Mouse (Mus musculus): ENCODE data around the gene Mrps27. TPM values are rescaled to one million over a fixed set of nuclear protein-coding genes. Genes with fewer than 3 reads are reported as not detected.

Mrps27 gene
- polyA plus RNA-seq, 1 experiment from 2014 or later, result 25.9 TPM

DNA sequence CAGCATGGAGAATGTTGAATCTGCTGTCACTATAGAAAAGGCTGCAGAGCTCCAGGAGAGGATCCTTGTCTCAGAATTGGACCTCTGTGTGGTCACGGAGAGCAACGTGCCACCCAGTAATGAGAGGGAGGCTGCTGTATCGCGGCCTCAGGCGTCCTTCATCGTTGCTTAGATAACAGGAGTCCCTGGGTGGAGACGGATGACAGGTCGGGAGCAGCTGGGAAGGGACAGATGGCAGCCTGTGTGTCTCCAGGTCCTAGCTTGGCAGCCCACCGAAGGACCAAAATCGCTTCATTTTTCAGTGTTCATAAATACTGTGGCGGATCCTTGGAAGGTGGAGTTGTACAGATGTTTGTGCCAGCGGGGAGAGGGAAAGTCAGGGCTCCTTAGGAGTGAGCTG lies 24.5 kb downstream of the Mrps27 start:
- H3K27ac ChIP-seq (replicated peaks), result no peak overlapping the region
- no peak overlapping the region for H3K4me3 ChIP-seq (replicated peaks)
- H3K4me2 ChIP-seq, result no peak overlapping the region
- no peak for ATAC-seq (ENCODE audit: insufficient read depth)
- no peaks in the 10 kb centered on the region for H3K4me1 ChIP-seq (replicated peaks)
- peaks cover 14% of the 10 kb centered on the region for H3K36me3 ChIP-seq (replicated peaks)
- no peaks in the 10 kb centered on the region for H3K27me3 ChIP-seq
- no peaks in the 10 kb centered on the region for H3K9me3 ChIP-seq (replicated peaks)
- WGBS (ENCODE audit: insufficient replicate concordance), result 73% methylated on average over 12 of the region's 12 CpGs
- no peak overlapping the region for H3K9ac ChIP-seq

DNA sequence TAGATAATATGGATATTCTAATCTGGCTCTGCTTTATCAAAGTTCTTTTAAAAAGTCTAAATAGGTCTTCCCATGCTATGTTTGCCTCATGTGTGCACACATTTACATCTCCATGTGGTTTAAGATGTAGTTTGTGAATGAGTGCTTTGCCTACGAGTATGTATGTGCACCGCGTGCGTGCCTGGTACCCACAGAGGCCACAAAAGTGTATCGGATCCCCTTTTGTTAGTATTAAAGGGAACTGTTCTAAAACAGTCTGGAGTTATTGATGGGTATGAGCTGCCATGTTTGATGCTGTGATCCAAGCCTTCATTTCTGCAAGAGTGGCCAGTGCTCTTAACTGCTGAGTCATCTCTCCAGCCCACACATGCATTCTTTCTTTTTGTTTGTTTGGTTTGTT lies 26.7 kb downstream of the Mrps27 start:
- Histone ChIP-seq H3K36me3 (replicated peaks) (peaks cover 8% of the 10 kb centered on the region; the same call in 1 of the 2 replicates), H3K27me3 (no peaks in the 10 kb centered on the region), H3K4me1 (replicated peaks) (no peaks in the 10 kb centered on the region), H3K4me3 (replicated peaks) (no peak overlapping the region), H3K9me3 (replicated peaks) (no peaks in the 10 kb centered on the region), H3K27ac (replicated peaks) (no peak overlapping the region), H3K9ac (no peak overlapping the region), H3K4me2 (no peak overlapping the region)
- no peak for ATAC-seq (ENCODE audit: insufficient read depth)
- 76% methylated on average over 5 of the region's 5 CpGs for WGBS (ENCODE audit: insufficient replicate concordance)

DNA sequence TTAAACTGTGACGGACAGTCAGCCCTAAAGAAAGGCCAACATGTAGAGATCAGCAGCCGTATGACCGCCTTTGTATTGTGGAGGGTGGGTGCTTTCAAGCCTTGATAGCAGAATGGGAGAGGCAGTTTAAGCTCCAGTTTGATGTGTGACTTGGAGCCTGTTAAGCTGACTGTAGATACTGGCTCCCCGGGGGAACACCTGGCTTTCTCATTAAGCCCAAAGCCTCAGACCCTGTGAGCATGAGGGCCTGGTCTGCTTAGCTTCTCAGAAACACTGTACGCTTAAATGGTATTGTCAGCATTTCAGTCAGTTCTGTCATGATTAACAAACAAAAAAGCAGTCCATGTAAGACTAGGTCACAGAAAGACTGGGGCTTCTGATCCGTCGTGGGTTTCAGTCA lies 29.1 kb downstream of the Mrps27 start:
- no peak for ATAC-seq (ENCODE audit: insufficient read depth)
- Histone ChIP-seq H3K9ac (no peak overlapping the region), H3K9me3 (replicated peaks) (no peaks in the 10 kb centered on the region), H3K36me3 (replicated peaks) (no peaks in the 10 kb centered on the region), H3K27ac (replicated peaks) (no peak overlapping the region), H3K4me3 (replicated peaks) (no peak overlapping the region), H3K4me1 (replicated peaks) (no peaks in the 10 kb centered on the region), H3K27me3 (no peaks in the 10 kb centered on the region), H3K4me2 (no peak overlapping the region)
- 76% methylated on average over 7 of the region's 7 CpGs for WGBS (ENCODE audit: insufficient replicate concordance)

DNA sequence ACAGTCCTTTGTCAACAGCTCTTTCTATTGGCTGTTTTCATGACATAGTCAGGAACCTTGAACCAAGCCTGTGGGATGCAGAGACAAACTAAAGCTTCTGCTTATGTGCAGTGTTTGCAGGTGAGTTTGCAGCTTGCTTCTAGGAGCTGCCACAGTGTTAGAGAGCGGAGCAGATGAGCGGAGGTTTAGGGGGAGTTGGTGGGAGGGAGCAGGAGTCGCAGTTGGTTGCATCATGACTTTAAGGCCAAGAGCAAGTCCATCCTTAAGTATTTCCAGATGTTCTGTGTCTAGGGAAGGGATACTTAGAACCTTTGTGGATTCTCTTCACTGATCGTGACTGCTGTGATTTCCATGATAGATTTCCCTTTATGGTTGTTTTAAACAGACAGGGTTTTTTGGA lies 29.6 kb downstream of the Mrps27 start:
- H3K27ac ChIP-seq (replicated peaks), result no peak overlapping the region
- 88% methylated on average over 4 of the region's 4 CpGs for WGBS (ENCODE audit: insufficient replicate concordance)
- no peaks in the 10 kb centered on the region for H3K36me3 ChIP-seq (replicated peaks)
- H3K27me3 ChIP-seq, result no peaks in the 10 kb centered on the region
- no peak overlapping the region for H3K9ac ChIP-seq
- no peak overlapping the region for H3K4me3 ChIP-seq (replicated peaks)
- no peaks in the 10 kb centered on the region for H3K9me3 ChIP-seq (replicated peaks)
- H3K4me1 ChIP-seq (replicated peaks), result no peaks in the 10 kb centered on the region
- no peak for ATAC-seq (ENCODE audit: insufficient read depth)
- no peak overlapping the region for H3K4me2 ChIP-seq

DNA sequence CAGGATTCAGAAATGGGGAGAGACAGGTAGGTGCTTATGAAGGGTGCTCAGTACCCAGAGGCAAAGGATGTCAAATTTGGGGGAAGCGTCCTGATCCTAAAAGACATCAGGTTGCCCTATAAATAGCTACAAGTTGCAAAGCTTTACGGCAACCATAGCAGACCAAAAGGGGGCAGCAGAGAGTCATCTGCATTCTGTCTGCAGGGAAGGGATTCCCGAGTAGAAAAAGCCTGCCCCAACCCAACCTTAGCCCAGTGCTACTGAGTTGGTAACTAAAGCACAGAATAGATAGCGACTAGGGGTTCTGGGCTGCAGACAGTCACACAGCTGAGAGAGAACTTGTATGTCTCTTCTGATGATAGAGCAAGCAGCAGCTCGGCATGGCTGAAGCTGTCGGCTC lies 31.0 kb downstream of the Mrps27 start:
- no peak overlapping the region for H3K4me2 ChIP-seq
- H3K27ac ChIP-seq (replicated peaks), result no peak overlapping the region
- 0 out of 2 replicates have a peak, but pooled peaks cover 5% of the 10 kb centered on the region for H3K36me3 ChIP-seq (replicated peaks)
- H3K4me1 ChIP-seq (replicated peaks), result no peaks in the 10 kb centered on the region
- WGBS (ENCODE audit: insufficient replicate concordance), result 36% methylated on average over 6 of the region's 6 CpGs
- no peaks in the 10 kb centered on the region for H3K27me3 ChIP-seq
- no peak overlapping the region for H3K9ac ChIP-seq
- no peaks in the 10 kb centered on the region for H3K9me3 ChIP-seq (replicated peaks)
- H3K4me3 ChIP-seq (replicated peaks), result no peak overlapping the region
- ATAC-seq (ENCODE audit: insufficient read depth), result no peak

DNA sequence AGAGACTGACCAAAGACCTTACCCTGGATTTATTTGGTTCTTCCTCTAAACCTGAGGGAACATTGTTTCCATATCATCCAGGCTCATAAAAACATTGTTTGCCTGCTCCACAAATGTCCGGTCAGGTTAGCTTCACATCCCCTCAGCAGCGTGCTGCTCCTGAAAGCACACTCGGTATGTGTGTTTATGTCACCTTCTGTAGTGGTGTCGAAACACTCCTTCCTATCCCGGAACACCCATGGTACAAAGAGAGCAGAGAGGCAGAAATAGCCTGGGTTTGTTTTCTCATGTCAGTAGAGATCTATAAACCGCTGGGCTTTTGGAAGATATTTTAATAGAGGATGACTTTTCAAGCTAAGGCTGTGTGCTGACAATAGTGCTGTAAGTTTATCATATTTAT lies 32.5 kb downstream of the Mrps27 start:
- Histone ChIP-seq H3K9me3 (replicated peaks) (no peaks in the 10 kb centered on the region), H3K36me3 (replicated peaks) (0 out of 2 replicates have a peak, but pooled peaks cover 13% of the 10 kb centered on the region), H3K4me2 (no peak overlapping the region), H3K4me1 (replicated peaks) (no peaks in the 10 kb centered on the region), H3K9ac (no peak overlapping the region), H3K4me3 (replicated peaks) (no peak overlapping the region), H3K27me3 (no peaks in the 10 kb centered on the region), H3K27ac (replicated peaks) (no peak overlapping the region)
- 67% methylated on average over 6 of the region's 6 CpGs for WGBS (ENCODE audit: insufficient replicate concordance)
- ATAC-seq (ENCODE audit: insufficient read depth), result no peak

DNA sequence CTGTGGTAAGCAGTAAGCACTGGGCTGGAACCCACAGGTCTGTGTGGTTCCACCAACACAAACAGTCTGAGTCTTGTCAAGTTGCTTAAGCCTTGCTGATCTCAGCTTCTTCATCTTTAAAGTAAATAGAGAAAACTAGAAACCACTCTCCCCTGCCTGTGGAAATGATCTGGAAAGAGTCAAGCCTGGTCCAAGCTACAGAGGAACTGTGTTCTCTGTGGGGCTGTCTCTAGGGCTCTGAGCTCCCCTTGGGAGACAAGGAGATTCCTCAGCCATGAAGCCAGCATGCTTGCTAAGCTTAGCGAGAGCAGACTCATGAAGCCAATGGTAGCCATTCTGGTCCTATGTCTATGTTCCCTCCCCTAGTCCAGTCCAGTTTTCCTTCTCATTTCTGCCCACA lies 33.6 kb downstream of the Mrps27 start:
- no peak overlapping the region for H3K4me2 ChIP-seq
- no peak for ATAC-seq (ENCODE audit: insufficient read depth)

DNA sequence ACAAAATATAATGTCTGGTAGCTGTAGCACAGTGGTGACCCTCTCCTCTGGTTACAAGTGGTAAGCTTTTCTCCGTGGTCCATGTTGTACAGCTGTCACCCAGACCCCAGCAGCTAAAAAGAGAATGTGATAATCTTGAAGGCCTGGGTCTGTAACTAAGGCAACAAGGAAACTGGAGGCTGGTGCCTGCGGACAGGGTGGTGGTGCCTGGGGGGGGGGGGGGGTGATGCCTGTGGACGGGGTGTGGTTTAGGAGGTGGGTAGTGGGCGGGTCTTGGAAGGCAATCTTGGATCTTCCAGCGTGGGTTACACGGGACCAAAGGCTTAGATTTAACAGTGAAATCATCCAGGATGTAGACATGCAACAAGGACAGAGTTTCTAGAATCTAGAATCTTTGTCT lies 37.8 kb downstream of the Mrps27 start:
- Histone ChIP-seq H3K27ac (replicated peaks) (no peak overlapping the region), H3K9me3 (replicated peaks) (no peaks in the 10 kb centered on the region), H3K27me3 (no peaks in the 10 kb centered on the region), H3K36me3 (replicated peaks) (0 out of 2 replicates have a peak, but pooled peaks cover 19% of the 10 kb centered on the region), H3K4me3 (replicated peaks) (no peak overlapping the region), H3K4me2 (no peak overlapping the region), H3K9ac (no peak overlapping the region), H3K4me1 (replicated peaks) (no peaks in the 10 kb centered on the region)
- no peak for ATAC-seq (ENCODE audit: insufficient read depth)
- WGBS (ENCODE audit: insufficient replicate concordance), result 53% methylated on average over 6 of the region's 6 CpGs

More for the DNA sequence above, 33.6 kb downstream of the Mrps27 start:
- 79% methylated on average over 1 of the region's 1 CpGs for WGBS (ENCODE audit: insufficient replicate concordance)
- Histone ChIP-seq H3K27ac (replicated peaks) (no peak overlapping the region), H3K4me1 (replicated peaks) (no peaks in the 10 kb centered on the region), H3K36me3 (replicated peaks) (0 out of 2 replicates have a peak, but pooled peaks cover 13% of the 10 kb centered on the region), H3K9ac (no peak overlapping the region), H3K4me3 (replicated peaks) (no peak overlapping the region), H3K9me3 (replicated peaks) (no peaks in the 10 kb centered on the region), H3K27me3 (no peaks in the 10 kb centered on the region)

DNA sequence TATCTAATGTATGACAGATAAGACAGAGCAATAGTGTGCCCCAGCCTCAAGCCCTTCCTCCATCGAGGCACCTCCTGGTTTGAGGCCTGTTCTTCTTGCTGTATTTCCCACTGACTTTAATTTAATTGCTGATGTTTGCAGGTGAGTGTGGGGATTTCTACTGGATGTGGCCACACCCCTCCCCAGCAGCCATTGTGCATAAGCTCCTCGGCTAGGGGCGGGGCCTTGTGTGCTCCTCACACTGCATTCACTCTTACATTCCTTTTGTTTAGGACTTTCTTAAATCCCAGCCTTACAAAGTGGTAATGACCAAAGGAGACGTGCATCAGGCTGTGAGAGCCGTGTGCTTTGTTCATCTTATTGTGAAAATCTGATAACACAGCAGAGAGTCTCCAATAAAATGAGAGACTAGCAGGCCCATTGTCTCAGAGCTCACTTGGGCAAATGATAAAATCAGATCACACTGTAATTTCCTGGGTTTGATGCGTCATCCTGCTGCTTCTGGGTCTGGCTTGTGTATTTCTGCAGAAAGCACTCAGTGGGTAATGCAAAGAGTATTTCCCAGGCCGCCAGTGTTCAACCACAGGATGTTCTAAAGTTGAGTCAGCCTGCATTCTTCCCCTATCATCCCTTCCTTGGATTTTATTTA lies 40.1 kb downstream of the Mrps27 start:
- Histone ChIP-seq H3K4me2 (no peak overlapping the region), H3K9ac (no peak overlapping the region), H3K4me3 (replicated peaks) (no peak overlapping the region), H3K27ac (replicated peaks) (no peak overlapping the region), H3K36me3 (replicated peaks) (0 out of 2 replicates have a peak, but pooled peaks cover 16% of the 10 kb centered on the region), H3K9me3 (replicated peaks) (no peaks in the 10 kb centered on the region), H3K27me3 (no peaks in the 10 kb centered on the region), H3K4me1 (replicated peaks) (no peaks in the 10 kb centered on the region)
- no peak for ATAC-seq (ENCODE audit: insufficient read depth)
- WGBS (ENCODE audit: insufficient replicate concordance), result 69% methylated on average over 7 of the region's 7 CpGs

DNA sequence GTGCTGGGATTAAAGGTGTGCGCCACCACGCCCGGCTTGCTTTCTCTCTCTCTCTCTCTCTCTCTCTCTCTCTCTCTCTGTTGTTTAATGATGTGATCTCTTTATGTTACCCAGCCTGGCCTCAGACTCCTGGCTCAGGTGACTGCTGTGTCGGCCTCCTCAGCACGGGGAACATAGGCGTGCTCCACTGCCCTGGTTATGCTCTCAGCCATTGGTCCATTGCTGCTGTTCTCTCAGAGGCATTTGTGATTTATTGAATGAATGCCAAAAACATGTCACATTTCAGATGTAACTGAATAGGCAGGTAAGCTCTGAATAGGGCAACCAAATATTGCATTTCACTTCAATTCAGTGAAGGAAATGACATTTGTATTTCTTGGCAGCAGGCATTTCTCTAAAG lies 41.3 kb downstream of the Mrps27 start:
- no peak overlapping the region for H3K9ac ChIP-seq
- no peak overlapping the region for H3K4me2 ChIP-seq
- no peak overlapping the region for H3K4me3 ChIP-seq (replicated peaks)
- H3K27me3 ChIP-seq, result no peaks in the 10 kb centered on the region
- no peak for ATAC-seq (ENCODE audit: insufficient read depth)
- no peak overlapping the region for H3K27ac ChIP-seq (replicated peaks)
- no peaks in the 10 kb centered on the region for H3K9me3 ChIP-seq (replicated peaks)
- 0 out of 2 replicates have a peak, but pooled peaks cover 14% of the 10 kb centered on the region for H3K36me3 ChIP-seq (replicated peaks)
- no peaks in the 10 kb centered on the region for H3K4me1 ChIP-seq (replicated peaks)
- WGBS (ENCODE audit: insufficient replicate concordance), result 81% methylated on average over 6 of the region's 6 CpGs

DNA sequence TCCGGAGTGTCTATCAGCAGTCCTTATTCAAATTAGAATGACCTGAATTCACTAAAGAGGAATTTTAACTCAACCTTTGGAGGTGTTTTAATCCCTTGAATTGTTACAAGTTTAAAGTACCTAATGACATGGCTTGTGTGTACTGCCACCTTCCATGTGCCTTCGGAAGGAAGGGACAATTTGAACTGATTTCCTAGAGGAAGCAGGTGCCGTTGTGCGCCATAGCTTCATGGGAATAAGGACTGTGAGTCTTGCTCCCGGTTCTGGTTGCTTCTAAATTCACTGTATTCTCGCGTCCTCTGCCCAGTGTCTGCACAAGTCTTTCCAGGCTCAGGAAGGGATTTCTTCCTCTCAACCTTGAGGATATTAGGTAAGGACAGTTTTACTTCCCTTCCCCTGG lies 41.8 kb downstream of the Mrps27 start:
- no peak overlapping the region for H3K4me3 ChIP-seq (replicated peaks)
- 80% methylated on average over 7 of the region's 7 CpGs for WGBS (ENCODE audit: insufficient replicate concordance)
- no peaks in the 10 kb centered on the region for H3K27me3 ChIP-seq

More for the DNA sequence above, 41.8 kb downstream of the Mrps27 start:
- H3K4me2 ChIP-seq, result no peak overlapping the region
- H3K27ac ChIP-seq (replicated peaks), result no peak overlapping the region
- no peaks in the 10 kb centered on the region for H3K4me1 ChIP-seq (replicated peaks)
- no peak overlapping the region for H3K9ac ChIP-seq
- H3K36me3 ChIP-seq (replicated peaks), result 0 out of 2 replicates have a peak, but pooled peaks cover 10% of the 10 kb centered on the region
- H3K9me3 ChIP-seq (replicated peaks), result no peaks in the 10 kb centered on the region
- no peak for ATAC-seq (ENCODE audit: insufficient read depth)
